Mouse (Mus musculus): Measurements from ENCODE around the gene Sema7a.

Sema7a gene

DNA sequence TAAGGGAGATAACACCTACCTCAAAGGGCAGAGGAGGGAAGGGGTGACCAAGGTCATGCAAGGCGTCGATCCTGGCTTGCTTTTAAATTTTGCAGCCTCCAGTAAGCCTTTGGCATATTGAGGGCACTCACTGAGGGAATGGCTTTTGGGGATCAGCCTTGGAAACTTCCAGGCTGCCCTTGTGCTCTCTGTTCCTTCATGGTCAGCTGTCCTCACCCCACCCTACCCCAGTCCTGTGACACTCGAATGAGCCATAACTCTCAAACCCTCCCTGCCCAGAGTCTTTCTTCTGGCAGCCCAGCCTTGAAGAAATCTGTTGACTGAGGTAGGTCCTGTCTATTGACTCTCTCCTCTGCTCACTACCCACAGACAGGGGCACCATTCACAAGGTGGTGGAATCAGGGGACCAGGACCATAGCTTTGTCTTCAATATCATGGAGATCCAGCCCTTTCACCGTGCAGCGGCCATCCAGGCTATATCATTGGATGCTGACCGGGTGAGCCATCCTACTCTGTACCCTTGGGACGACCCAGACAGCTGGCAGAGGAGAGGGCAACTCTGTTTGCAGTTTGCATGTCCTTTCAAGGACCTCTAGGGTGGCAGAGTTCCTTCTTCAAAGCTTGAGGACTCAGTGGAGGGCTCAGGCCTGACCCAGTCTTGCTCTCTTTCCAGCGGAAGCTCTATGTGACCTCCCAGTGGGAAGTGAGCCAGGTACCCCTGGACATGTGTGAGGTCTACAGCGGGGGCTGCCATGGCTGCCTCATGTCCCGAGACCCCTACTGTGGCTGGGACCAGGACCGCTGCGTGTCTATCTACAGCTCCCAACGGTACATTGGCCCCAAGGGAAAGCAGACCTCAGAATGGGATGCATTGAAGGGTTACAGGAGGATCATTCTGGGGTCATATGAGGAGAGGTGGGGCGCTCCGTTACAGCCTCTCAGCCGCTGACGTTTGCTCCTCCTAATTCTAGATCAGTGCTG is 20.3 kb downstream of the Sema7a start:
- no peak for DNase-seq (ENCODE audit: low spot score in 2 of 2)

DNA sequence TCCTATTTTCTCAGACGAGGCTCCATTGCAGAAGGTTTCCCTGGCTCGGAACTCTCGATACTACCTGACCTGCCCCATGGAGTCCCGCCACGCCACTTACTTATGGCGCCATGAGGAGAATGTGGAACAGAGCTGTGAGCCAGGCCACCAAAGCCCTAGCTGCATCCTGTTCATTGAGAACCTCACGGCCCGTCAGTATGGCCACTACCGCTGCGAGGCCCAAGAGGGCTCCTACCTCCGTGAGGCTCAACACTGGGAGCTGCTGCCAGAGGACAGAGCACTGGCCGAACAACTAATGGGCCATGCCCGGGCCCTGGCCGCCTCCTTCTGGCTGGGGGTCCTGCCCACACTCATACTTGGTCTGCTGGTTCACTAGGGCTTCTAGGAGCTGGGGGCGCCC is 21.3 kb downstream of the Sema7a start:
- no peak for DNase-seq (ENCODE audit: low spot score in 2 of 2)

DNA sequence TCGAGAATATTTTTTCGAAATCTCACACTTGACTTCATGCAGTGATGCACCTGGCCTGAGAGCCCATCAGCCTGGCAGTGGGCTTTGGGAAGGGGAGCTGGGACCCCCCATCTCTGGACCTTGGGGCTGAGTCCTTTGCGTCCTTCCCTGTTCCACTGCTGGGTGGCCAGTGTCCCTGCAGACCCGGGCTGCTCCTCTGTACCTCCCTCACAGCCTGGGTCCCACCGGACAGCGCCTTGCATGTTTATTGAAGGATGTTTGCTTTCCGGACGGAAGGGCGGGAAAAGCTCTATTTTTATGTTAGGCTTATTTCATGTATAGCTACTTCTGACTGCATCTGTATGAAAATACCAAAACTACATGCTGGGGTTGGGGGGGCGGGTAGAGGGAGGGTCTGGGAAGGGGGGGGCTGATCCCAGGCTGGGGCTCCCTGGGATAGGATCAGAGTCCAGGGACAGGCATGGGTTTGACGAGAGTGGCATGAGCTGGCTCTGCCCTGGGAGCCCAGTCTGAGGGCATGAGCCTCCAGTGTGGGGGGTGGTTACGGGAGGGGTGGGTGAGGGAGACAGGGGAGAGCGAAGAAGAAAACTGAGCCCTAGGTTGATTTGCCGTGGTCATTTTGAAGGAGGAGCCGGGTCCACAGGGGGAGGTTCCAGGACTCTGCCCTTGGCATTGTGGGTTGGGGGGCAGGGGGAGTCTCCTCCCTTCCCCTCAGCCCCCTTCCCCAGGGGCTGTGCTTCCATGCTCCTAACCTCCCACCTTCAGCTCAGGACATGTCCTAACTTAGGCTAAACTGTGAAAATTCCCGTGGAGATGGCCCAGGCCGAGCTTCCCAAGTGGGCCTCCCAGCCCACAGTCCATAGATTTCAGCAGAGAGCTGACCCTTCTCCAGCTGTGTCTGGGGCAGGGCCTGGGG is 22.2 kb downstream of the Sema7a start:
- no peak for DNase-seq (ENCODE audit: low spot score in 2 of 2)

DNA sequence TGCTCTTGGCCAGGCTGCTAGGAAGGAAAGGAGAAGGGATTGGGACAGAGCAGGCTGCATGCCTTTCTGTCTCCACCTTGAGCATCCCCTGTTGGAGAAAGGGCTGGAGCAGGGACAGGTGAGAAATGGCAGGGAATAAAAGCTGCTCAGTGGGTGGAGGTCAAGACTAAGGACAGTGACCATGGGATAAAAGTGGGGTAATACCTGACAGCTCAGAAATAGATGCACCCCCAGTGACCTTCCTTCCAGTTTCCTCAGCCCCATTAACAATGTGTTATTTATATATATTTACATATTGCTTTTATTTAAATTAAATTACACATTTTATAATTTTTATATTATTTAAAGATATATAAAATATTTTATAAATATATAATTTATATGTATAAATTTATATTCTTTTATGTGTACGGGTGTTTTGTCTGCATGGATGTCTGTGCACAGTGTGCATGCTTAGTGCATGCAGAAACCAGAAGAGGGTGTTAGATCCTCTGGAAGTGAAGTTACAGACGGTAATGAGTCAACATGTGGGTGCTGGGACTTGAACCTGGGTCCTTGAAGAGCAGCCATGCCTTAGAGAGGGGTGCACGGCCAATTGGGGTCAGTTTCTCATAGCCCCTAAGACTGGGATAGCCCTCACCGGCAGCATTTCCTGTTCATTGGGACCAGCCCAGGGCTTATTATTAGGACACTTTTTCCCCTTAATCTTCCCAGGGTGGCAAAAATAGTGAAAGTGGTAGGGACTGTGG is 23.5 kb downstream of the Sema7a start:
- no peak for DNase-seq (ENCODE audit: low spot score in 2 of 2)

DNA sequence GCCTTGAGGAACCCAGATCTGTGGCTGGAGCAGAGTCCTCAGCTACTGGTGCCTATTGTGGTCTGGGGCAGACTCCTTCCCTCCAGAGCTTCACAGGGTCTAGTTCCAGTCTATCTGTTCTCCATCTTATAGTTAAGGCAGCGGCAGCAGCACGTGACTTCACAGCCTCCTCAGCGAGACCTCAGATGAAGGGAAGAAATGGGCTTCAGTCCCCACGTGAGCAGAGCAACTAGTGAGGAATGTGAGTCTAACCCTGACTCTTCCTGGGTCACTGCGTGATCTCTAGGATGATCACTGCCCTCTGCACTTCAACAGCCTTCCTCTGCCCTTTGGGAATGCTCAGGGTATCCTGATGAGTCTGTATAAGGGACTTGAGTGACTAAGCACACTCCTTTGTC is 24.1 kb downstream of the Sema7a start:
- no peak for DNase-seq (ENCODE audit: low spot score in 2 of 2)

DNA sequence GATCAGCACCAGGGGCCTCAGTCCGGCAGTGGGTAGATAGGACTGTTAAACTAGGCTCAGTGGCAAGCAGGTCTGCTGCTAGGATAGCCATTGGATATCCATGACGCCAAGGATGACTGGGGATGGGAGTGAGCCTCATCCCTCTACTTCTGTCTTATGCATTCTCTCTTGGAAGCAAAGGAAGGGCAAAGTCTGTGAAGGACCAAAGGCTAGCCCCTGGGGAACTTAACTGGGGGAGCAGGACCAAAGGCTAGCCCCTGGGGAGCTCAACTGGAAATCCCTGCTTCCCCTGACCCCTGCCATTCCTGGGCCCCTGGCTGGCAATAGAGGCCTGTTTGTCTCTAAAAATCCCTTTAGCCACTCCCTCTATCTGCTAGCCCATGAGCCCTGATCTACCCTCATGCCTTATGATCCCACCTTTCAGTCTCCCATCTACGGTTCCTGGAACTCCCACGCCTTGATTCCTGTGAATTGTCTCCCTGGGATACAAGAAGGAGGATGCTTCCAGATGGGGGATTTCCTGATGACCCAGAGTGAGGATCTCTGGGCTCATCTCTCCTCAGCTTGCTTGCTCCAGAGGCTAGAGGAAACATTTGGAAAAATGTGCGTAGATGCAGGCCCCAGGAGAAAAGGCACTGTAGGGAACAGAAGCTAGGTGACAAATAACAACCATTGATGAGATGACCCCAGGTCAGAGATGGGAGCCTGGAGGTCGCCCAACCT is 24.8 kb downstream of the Sema7a start:
- no peak for DNase-seq (ENCODE audit: low spot score in 2 of 2)

DNA sequence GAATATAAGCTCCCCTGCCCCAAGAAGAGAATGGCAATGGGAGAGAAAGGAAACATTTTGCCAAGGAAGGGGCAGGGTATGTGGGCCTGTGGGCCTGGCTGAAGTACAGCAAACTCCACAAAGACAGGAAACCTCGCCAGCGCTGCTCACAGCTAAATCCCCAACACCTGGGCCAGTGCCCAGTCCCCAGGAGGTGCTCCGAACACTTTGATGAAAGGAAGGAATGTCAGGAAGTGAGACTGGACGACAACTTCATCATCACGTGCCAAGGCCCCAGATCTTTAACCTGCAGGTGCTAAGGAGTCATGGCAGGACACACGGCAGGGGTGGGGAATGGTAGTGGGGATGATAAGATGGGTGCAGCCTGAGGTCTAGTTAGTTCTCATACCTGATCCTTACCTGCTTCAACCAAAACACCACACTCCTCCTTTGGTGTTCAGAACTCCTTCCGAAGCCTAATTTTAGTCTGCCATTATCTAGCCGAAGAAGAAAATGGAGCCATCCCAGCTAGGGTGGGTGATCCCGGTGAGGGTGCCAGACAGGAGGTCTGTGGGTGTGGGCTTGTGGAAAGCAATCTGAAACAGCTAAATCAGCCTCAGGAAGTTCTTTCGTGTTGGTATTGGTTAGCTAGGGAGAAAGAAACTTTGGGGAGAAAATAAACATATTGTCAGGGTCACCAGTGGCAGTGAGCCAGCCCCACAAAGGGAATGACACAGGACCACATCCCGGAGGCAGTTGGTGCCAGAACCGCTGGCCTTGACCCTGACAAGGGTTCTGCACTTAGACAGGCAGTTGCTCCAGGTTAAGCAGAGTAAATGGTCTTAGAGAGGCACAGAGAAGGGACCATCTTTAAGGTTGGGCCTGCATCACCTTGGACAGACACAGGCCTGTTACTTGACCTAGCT is 25.6 kb downstream of the Sema7a start:
- no peak for DNase-seq (ENCODE audit: low spot score in 2 of 2)

DNA sequence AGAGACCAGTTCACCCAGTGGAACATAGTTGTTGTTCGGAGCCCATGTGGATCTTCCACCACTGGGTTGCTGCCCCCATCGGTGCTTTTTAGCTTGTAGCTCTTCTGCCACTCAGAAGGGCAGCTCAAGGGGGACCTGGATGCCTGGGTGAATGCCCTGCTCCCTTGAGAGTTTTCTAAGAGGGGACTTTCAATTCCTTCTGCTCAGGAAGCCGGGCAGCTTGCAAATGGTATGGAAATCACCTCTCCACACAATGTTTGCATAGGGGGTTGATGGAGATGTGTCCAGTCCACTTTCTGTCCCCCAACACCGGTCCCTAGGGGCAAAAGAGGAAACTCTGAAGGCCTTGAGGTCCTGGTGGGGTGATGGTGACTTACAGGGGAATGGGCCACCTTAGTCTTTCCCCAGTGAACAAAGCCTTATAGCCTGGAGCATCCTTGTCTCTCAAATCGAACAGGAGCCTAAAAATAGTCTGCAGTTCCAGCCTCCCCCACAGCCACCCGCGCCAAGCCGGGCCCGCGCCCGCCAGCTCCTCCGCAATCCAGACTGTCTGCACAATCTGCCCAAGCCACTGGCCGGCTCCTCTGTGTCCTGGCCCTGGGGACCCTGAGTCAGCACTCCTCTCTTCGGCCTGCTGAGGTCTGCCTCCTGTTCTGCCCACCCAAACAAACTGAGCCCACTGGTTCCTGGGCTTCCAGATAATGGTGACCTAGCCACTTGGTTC is 27.5 kb downstream of the Sema7a start:
- DNase-seq (ENCODE audit: low spot score in 2 of 2) = no peak

DNA sequence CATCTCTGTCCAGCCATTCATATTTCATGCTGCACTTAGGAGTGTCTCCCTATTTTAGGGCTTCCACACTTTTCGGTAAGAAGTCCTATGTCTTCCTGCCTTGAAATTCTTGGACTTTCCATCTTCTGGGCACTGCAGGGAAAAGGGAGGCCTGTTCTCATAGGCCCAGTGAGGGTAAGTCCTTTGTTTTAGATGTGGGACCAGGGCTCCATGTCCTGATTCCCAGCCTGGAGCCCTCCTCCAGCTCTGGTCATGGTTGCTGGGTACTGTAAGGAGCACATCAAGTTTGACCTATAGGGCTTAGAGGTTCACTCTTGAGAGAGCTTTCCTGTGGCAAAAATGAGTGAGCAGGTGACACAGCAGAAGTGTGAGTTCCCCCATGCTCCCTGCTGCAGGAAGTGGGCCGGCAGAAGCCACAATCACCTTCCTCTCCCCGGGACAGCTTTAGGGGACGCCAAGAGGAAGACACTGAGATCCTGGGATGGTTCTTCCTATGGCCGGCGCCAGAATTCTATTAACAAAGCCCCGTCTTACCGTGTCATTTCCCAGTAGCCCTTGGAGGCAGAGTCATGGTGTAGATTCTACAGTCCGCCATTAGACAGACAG is 28.4 kb downstream of the Sema7a start:
- peak in 1 of 2 experiments; percentile 19 for DNase-seq (ENCODE audit: low spot score in 2 of 2)

DNA sequence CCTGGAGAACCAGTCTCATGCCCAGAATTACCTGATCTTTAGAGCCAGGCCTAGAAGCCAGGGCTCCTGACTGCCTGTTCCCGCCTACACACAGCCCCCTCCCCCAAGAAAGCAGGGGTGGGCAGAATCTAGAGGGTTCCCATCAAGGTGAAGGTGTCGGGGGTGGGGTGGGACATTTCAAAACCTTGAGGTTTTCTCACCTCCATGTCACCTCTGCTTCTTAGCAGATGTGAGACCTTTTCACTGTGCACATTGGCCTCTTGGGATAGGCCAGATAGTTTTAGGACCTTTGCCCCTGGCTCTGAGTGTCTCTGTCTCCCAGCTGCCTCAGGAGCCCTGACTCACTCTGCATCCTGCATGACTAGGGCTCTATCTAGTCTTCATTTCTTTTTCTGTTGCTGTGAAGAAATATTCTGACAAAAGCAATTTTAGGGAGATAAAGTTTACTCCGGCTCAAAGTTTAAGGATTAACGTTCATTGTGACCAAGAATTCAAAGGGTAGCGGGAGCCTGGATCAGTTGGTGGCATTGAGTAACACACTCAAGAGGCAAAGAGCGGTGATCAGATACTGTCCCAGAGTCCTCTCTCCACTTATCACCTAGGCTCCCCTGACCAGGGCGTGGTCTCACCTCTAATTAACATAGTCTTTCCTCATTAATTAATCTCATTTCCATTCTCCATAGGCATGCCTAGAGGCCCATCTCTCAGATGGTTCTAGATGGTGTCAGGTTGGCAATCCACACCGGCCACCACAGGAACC is 29.1 kb downstream of the Sema7a start:
- peak in 1 of 2 experiments; percentile 28 for DNase-seq (ENCODE audit: low spot score in 2 of 2)

DNA sequence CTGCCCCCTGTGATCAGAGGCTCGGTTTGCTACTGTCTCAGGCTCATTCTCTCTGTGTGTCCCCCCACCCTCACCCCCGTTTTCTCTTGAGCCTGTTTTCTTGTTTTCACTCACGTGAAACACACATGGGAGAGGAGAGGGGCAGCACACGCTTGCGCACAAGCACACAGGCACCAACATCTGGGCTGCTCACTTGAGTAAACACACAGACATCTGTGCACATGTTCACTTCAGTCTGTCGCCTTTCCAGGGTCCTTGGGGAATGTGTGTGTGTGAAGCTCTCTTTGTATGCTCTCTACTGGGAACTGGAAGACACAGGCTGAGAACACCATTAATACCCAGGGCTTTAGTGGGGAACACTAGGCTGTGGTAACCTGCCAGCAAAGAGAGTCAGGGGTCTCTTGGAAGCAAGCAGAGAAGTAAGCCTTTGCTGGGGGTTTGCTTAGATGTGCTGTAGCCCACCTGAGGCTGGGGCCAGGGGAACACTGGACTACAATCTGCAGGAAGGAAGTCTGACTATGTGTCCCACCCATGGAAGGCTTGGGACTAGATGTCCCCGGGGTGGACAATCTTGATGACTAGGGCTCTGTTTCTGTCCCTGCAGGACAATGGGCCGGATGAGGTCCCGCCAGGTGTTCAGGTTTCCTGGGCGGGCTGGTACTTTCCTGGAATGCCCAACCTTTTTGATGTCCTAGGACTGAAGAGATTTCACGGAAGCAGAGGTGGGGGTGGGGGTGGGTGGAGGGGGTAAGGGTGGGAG is 30.0 kb downstream of the Sema7a start:
- DNase-seq (ENCODE audit: low spot score in 2 of 2) = no peak

DNA sequence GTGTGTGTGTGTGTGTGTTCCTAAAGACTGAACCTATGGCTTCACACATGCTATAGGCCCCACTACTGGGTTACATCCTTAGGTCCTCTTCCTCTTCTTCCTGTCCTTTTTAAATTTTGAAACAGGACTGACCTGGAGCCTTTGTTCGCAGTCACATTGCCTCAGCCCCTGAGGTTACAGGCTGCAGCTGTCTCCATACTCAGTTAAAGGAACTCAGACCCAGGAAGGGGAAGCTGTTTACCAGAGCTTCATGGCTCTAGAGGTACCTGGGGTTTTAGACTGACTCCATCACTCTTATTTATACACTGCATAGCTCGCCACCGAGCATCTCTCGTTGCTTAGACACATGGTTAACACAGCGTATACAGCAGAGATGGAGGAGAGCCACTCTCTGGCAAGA is 31.5 kb downstream of the Sema7a start:
- DNase-seq (ENCODE audit: low spot score in 2 of 2) = no peak

DNA sequence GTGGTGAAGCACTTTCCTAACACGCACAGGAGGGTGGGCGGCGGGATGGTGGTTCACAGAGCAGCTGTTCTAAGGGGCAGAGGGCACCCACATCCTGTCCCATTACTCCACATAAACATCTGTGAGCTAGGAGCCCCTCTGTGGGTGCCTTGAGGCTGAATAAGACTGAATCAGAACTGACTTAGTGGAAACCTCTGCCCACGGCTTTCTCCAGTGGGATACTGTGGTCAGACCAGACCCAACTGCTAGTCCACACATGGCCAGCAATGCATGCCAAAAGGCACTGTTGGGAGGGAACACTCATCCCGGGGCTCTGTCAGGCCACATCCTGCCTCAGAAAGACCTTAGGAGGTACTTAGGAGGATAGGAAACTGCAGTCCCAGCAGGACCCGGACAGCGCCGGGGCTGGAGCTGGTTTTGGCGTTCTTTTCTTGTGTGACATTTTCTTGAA is 32.3 kb downstream of the Sema7a start:
- no peak for DNase-seq (ENCODE audit: low spot score in 2 of 2)

DNA sequence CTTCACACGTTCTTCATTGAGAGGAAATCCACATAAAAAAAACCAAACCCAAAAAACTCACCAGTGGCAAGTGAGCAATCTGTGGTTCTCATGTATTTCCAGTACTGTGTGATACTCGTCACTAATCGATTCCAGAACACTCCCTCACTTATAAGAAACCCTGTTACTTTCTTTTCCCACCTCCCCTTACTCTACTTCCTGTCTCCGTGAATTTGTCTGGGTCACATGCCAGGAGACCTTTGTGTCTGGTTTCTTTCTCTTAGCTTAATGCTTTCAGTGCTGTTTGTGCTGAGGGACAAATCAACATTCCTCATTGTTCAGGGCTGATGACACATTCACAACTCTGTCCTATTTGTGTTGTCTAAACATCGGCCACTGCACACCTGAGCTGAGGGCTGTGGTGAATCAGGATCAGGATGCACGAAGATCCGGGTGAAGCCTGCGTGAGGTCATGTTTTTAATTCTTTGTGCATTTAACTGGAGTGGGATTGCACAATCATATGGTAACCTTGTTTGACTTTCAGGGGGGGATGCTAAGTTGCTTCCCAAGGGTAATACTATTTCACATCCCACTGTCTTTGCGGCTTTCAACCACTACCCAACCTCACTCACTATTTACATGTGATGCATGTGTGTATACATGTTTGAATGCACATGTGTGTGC is 33.0 kb downstream of the Sema7a start:
- no peak for DNase-seq (ENCODE audit: low spot score in 2 of 2)

DNA sequence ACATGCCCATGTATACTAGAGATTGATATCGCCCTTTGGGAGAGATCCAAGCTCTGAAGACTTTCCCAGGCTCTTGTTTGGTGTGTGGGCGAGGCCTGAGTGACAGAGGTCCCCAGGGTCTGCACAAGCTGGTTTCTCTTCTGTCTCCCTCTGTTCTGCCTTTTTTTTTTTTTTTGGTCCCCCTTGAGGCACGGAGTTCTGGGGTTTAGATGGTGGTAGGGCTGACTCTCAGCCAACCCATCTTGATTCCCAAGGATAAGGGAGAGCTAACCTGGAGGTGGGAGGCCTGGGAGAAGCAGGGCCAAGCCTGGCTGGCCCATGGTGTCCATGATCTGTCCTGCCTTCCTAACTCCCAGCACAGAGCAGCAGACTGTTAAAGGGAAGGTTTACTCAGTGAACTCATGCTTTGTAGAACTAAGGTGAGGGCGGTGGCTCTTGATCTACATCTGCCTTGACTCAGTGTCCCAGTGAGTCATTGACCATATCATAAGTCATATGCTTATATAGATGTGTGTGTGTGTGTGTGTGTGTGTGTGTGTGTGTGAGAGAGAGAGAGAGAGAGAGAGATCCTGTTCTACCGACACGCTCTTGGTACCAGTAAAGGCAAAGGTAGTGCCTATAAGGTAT is 33.6 kb downstream of the Sema7a start:
- no peak for DNase-seq (ENCODE audit: low spot score in 2 of 2)

DNA sequence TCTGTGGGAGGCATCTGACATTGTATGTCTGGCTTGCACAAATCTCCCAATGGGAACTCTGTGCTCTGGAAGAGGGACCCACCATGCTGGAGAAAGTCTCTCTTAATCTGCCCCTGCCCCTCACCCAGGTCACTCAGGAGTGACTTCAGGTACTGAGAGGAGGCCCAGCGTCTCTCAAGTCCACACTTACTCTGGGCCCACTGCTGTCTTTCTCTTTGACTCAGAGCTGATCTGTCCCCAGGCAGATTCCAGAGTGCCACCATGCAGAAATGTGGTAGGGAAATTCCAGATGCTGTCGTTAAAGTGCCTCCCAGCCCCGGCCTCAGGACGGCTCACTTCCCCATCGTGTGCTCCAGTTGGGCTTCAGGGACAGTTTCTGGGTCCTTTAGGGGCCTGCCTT is 34.3 kb downstream of the Sema7a start:
- no peak for DNase-seq (ENCODE audit: low spot score in 2 of 2)
